Mouse (Mus musculus): ENCODE data around the gene Psmb2. TPM values are rescaled to one million over a fixed set of nuclear protein-coding genes. Genes with fewer than 3 reads are reported as not detected.

Psmb2 gene
- total and polyA plus RNA-seq, 3 experiments, result 201 to 433 TPM; not detected in 1

GRCm38 (mm10) chr4:126746194-126746840, 68.9 kb downstream of the Psmb2 start:
- H3K27me3 ChIP-seq (ENCODE audit: control insufficient read depth in 1 of 2, insufficient read depth in 2 of 2, low read length in 2 of 2), result no peaks in the 10 kb centered on the region
- H3K4me3 ChIP-seq (ENCODE audit: control insufficient read depth in 1 of 2, insufficient read depth in 1 of 2, low read depth in 2 of 2, low read length in 2 of 2), result no peak overlapping the region
- no peak overlapping the region for H3K27ac ChIP-seq (ENCODE audit: control insufficient read depth, low read depth, low read length)
- H3K9me3 ChIP-seq (replicated peaks; ENCODE audit: insufficient read depth, low read length), result no peaks in the 10 kb centered on the region
- TF ChIP-seq GATA1 (IDR thresholded peaks at IDR 0.05; ENCODE audit: low read depth, low read length), result no peak
- no peak for TF ChIP-seq ZC3H11A (IDR thresholded peaks at IDR 0.05; ENCODE audit: low read depth, low read length)
- no peak for TF ChIP-seq POLR2A (IDR thresholded peaks at IDR 0.05; ENCODE audit: control insufficient read depth in 1 of 2, insufficient read depth in 1 of 2, low read depth in 1 of 2, low read length in 2 of 2, poor library complexity in 1 of 2)
- no peak for TF ChIP-seq RCOR1 (IDR thresholded peaks at IDR 0.05; ENCODE audit: low read depth, low read length)
- no peak for TF ChIP-seq BHLHE40 (IDR thresholded peaks at IDR 0.05; ENCODE audit: borderline replicate concordance, low read depth, low read length)
- TF ChIP-seq E2F4 (IDR thresholded peaks at IDR 0.05; ENCODE audit: borderline replicate concordance, low read depth, low read length), result no peak
- no peak for TF ChIP-seq CHD2 (IDR thresholded peaks at IDR 0.05; ENCODE audit: low read length)
- no peak for TF ChIP-seq MAX (IDR thresholded peaks at IDR 0.05; ENCODE audit: low read length)
- TF ChIP-seq EP300 (IDR thresholded peaks at IDR 0.05; ENCODE audit: low read depth in 1 of 2, low read length in 2 of 2), result no peak
- H3K9ac ChIP-seq (ENCODE audit: control insufficient read depth, low read depth, low read length, poor library complexity, severe bottlenecking), result no peak overlapping the region
- H3K4me1 ChIP-seq (ENCODE audit: control insufficient read depth in 1 of 2, insufficient read depth in 2 of 2, low read length in 2 of 2), result 0 out of 4 replicates have a peak, but pooled peaks cover 0 to 3% of the 10 kb centered on the region in 2 experiments
- no peak for DNase-seq (ENCODE audit: low read depth, low spot score)
- H3K79me2 ChIP-seq (ENCODE audit: control insufficient read depth, insufficient read depth, low read length, poor library complexity), result no peaks in the 10 kb centered on the region; the same call in 1 of the 2 replicates
- H3K36me3 ChIP-seq (ENCODE audit: control insufficient read depth in 1 of 2, insufficient read depth in 2 of 2, low read length in 2 of 2), result peaks cover 0 to 2% of the 10 kb centered on the region in 2 experiments; a peak in 3 of 4 replicates

- Histone ChIP-seq H3K4me3 (ENCODE audit: control insufficient read depth in 1 of 2, insufficient read depth in 1 of 2, low read depth in 2 of 2, low read length in 2 of 2) (no peak overlapping the region), H3K27ac (ENCODE audit: control insufficient read depth, low read depth, low read length) (no peak overlapping the region), H3K9ac (ENCODE audit: control insufficient read depth, low read depth, low read length, poor library complexity, severe bottlenecking) (no peak overlapping the region), H3K79me2 (ENCODE audit: control insufficient read depth, insufficient read depth, low read length, poor library complexity) (peaks cover 11% of the 10 kb centered on the region), H3K4me1 (ENCODE audit: control insufficient read depth in 1 of 2, insufficient read depth in 2 of 2, low read length in 2 of 2) (peaks cover 0 to 7% of the 10 kb centered on the region in 2 experiments; a peak in 2 of 4 replicates), H3K36me3 (ENCODE audit: control insufficient read depth in 1 of 2, insufficient read depth in 2 of 2, low read length in 2 of 2) (peaks cover 0 to 4% of the 10 kb centered on the region in 2 experiments; a peak in 3 of 4 replicates), H3K27me3 (ENCODE audit: control insufficient read depth in 1 of 2, insufficient read depth in 2 of 2, low read length in 2 of 2) (no peaks in the 10 kb centered on the region), H3K9me3 (replicated peaks; ENCODE audit: insufficient read depth, low read length) (no peaks in the 10 kb centered on the region)
- no peak for DNase-seq (ENCODE audit: low read depth, low spot score)
- no peak for TF ChIP-seq MAZ (IDR thresholded peaks at IDR 0.05; ENCODE audit: low read depth, low read length)
- no peak for TF ChIP-seq BHLHE40 (IDR thresholded peaks at IDR 0.05; ENCODE audit: borderline replicate concordance, low read depth, low read length)
- no peak for TF ChIP-seq RCOR1 (IDR thresholded peaks at IDR 0.05; ENCODE audit: low read depth, low read length)
- no peak for TF ChIP-seq CHD2 (IDR thresholded peaks at IDR 0.05; ENCODE audit: low read length)
- TF ChIP-seq TAL1 (IDR thresholded peaks at IDR 0.05; ENCODE audit: low read length), result no peak
- TF ChIP-seq GATA1 (IDR thresholded peaks at IDR 0.05; ENCODE audit: low read depth, low read length), result no peak
- no peak for TF ChIP-seq ZMIZ1 (IDR thresholded peaks at IDR 0.05; ENCODE audit: low read depth, low read length)
- no peak for TF ChIP-seq ELF1 (IDR thresholded peaks at IDR 0.05; ENCODE audit: low read depth, low read length)
- no peak for TF ChIP-seq MAX (IDR thresholded peaks at IDR 0.05; ENCODE audit: low read length)
- no peak for TF ChIP-seq POLR2A (IDR thresholded peaks at IDR 0.05; ENCODE audit: control insufficient read depth in 1 of 2, insufficient read depth in 1 of 2, low read depth in 1 of 2, low read length in 2 of 2, poor library complexity in 1 of 2)
- no peak for TF ChIP-seq HCFC1 (IDR thresholded peaks at IDR 0.05; ENCODE audit: low read depth, low read length)
- no peak for TF ChIP-seq E2F4 (IDR thresholded peaks at IDR 0.05; ENCODE audit: borderline replicate concordance, low read depth, low read length)
- no peak for TF ChIP-seq CHD1 (IDR thresholded peaks at IDR 0.05; ENCODE audit: low read depth, low read length)
- TF ChIP-seq TCF12 (IDR thresholded peaks at IDR 0.05; ENCODE audit: low read depth, low read length), result no peak
- TF ChIP-seq MEF2A (IDR thresholded peaks at IDR 0.05; ENCODE audit: extremely low read depth, insufficient replicate concordance, low read depth, low read length, poor library complexity, severe bottlenecking), result no peak
- TF ChIP-seq POLR2AphosphoS5 (IDR thresholded peaks at IDR 0.05; ENCODE audit: borderline replicate concordance, low read depth, low read length), result no peak
- no peak for TF ChIP-seq NELFE (IDR thresholded peaks at IDR 0.05; ENCODE audit: low read depth, low read length)
- no peak for TF ChIP-seq KAT2A (conservative IDR thresholded peaks at IDR 0.05; ENCODE audit: low read depth, low read length)
These were observed 71.0 kb downstream of the Psmb2 start for GRCm38 (mm10) chr4:126748381-126748780.

Data from MEL (cell line).